12 mouse cellular contexts compared by ENCODE assay signal in the genomic region with DNA sequence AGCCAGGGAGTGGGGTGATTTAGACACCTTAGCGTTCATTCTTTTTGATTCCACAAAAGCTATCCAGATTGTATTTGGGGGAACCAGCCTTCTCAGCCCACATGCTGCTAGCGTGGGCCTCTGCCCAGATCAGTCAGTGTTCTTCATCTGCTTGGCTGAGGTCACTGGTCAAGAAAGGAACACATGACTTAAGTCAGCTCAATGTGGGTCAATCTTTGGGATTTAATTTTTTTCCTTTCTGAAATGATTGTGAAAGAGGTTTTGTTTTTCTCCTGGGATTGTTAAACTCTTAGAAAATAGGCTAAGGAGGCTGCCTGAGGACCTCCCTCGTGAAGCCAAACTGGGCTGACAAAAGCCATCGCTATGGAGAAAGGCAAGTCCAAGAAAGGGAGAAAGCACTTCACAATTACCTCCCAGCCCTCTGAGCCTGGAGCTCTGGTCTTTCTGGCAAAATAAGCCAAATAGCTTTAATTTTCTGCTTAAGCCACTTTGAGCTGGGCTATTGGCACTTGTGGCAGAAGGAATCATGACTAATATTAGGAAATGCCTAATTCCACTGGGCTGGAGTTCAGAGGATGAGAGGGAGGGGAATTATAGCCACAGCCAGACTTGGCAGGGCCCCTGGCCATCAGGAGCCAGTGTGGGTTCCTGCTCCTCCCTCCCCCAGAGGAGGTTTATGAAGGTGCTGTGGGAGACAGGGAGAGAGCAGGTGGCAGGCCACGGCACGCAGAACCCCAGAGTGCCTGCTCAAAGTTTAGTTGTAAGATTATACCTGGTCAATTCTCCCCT. TPM values are rescaled to one million over a fixed set of nuclear protein-coding genes. Genes with fewer than 3 reads are reported as not detected.
DNase-seq lines count a peak whose midpoint lies in the region; ATAC-seq and TF ChIP-seq lines count a peak whose summit lies in the region.
"Had no signal": no experiment of that assay in that cellular context is flagged by ENCODE, and none has a peak within 500 bp of the region (broad histone marks: within the 10 kb centered on the region; RNA-seq: fewer than 3 reads in every experiment).

No protein-coding gene starts in this region.

- no peaks in the 10 kb centered on the region for H3K27me3 ChIP-seq in intestine, postnatal 0 days (replicated peaks; ENCODE audit: control insufficient read depth, insufficient read depth, low read length)
- H3K27me3 ChIP-seq: limb, embryonic 12.5 days; midbrain, embryonic 15.5 days; Patski had no signal

- intact Hi-C loops in heart, postnatal 10 days (cut with DNase I) = no loop called here
- intact Hi-C loops in left cerebral cortex, postnatal 36 days (cut with DNase I) = no loop called here

- no peak overlapping the region for H3K9ac ChIP-seq in intestine, postnatal 0 days (ENCODE audit: low read depth, low read length)
- H3K9ac ChIP-seq: limb, embryonic 12.5 days; midbrain, embryonic 15.5 days had no signal

- no peaks in the 10 kb centered on the region for H3K4me1 ChIP-seq in intestine, postnatal 0 days (replicated peaks; ENCODE audit: control insufficient read depth, insufficient read depth, low read length)
- H3K4me1 ChIP-seq: midbrain, embryonic 15.5 days had no signal

- H3K9me3 ChIP-seq in intestine, postnatal 0 days (ENCODE audit: control insufficient read depth) = no peaks in the 10 kb centered on the region
- H3K9me3 ChIP-seq: limb, embryonic 12.5 days; midbrain, embryonic 15.5 days had no signal

- no peak overlapping the region for H3K4me2 ChIP-seq in intestine, postnatal 0 days (replicated peaks; ENCODE audit: low read depth)
- H3K4me2 ChIP-seq: limb, embryonic 12.5 days; midbrain, embryonic 15.5 days had no signal

- no peak for TF ChIP-seq CTCF in intestine, postnatal 0 days (IDR thresholded peaks at IDR 0.05; ENCODE audit: low read depth)

- no peak overlapping the region for H3K4me3 ChIP-seq in intestine, postnatal 0 days (ENCODE audit: low read depth, low read length)
- H3K4me3 ChIP-seq: limb, embryonic 12.5 days; midbrain, embryonic 15.5 days had no signal

- no peak overlapping the region for H3K27ac ChIP-seq in intestine, postnatal 0 days (ENCODE audit: low read depth, low read length)
- H3K27ac ChIP-seq: limb, embryonic 12.5 days; midbrain, embryonic 15.5 days had no signal

- 68% methylated on average over 6 of the region's 6 CpGs for WGBS in intestine, postnatal 0 days

- peak; percentile 55 for DNase-seq in urinary bladder, postnatal 14 days (ENCODE audit: low spot score)
- no peak for DNase-seq in urinary bladder, adult 2 months (ENCODE audit: low spot score)
- DNase-seq in cerebellum, postnatal 25 days = peak; percentile 75 to 78
- DNase-seq in heart, postnatal 10 days = peak; percentile 51 to 62
- DNase-seq in left cerebral cortex, postnatal 36 days (ENCODE audit: low spot score in 2 of 2) = no peak

- H3K36me3 ChIP-seq in intestine, postnatal 0 days (ENCODE audit: control insufficient read depth, insufficient read depth) = no peaks in the 10 kb centered on the region
- H3K36me3 ChIP-seq: limb, embryonic 12.5 days; midbrain, embryonic 15.5 days had no signal

- ATAC-seq in intestine, postnatal 0 days = no peak
- no peak for ATAC-seq in granulocyte monocyte progenitor cell, adult 5-6 weeks (replicated peaks; ENCODE audit: poor library complexity, severe bottlenecking)
- ATAC-seq: midbrain, embryonic 15.5 days; Patski had no signal

RNA-seq across cellular contexts. Expression of gene Col1a1, which starts 22.5 kb away (rescaled TPM):
- 953 and 1,532 TPM in 2 replicates for polyA plus RNA-seq in urinary bladder, adult 2 months (2012; rRNA removed)
- total RNA-seq in heart, postnatal 10 days (2021) = 100 to 1,000 TPM; 869 to 988 TPM
- polyA plus RNA-seq in intestine, postnatal 0 days (2015; fragmentation: Nextera tagmentation; extraction: Ambion mirVana) = 338 and 367 TPM in 2 replicates
- not detected in 2 replicates for total RNA-seq in granulocyte monocyte progenitor cell, adult 5-6 weeks (2014; fragmentation: Nextera tagmentation)
- not detected in 2 replicates for total RNA-seq in granulocyte monocyte progenitor cell, adult 5-6 weeks (2017)
- 10 to 100 TPM; 22.7 to 26.9 TPM for total RNA-seq in left cerebral cortex, postnatal 36 days (2021)

RNA-seq across cellular contexts. Expression of gene Hils1, which starts 53.9 kb away (rescaled TPM):
- polyA plus RNA-seq in urinary bladder, adult 2 months (2012; rRNA removed) = 0.19 and 0.22 TPM in 2 replicates
- total RNA-seq in heart, postnatal 10 days (2021) = not detected
- polyA plus RNA-seq in intestine, postnatal 0 days (2015; fragmentation: Nextera tagmentation; extraction: Ambion mirVana) = not detected in 2 replicates
- total RNA-seq in granulocyte monocyte progenitor cell, adult 5-6 weeks (2014; fragmentation: Nextera tagmentation) = not detected in 2 replicates
- not detected in 2 replicates for total RNA-seq in granulocyte monocyte progenitor cell, adult 5-6 weeks (2017)
- total RNA-seq in left cerebral cortex, postnatal 36 days (2021) = not detected
- polyA plus RNA-seq: frontal cortex, adult 2 months; intestine, embryonic 14.5 days; limb, embryonic 12.5 days; midbrain, embryonic 15.5 days; Patski had no signal

Comparison
In these comparisons a context has a peak if more than half of its experiments do, and no peak if none do; other contexts are left out.
1. DNase-seq: peak in urinary bladder, postnatal 14 days (single experiment), cerebellum, postnatal 25 days (2 of 2) and heart, postnatal 10 days (2 of 2); none in urinary bladder, adult 2 months (single experiment) and left cerebral cortex, postnatal 36 days (0 of 2).
2. RNA of gene Col1a1, which starts 22.5 kb away (total RNA-seq): 869 to 988 TPM in heart, postnatal 10 days; 22.7 to 26.9 TPM in left cerebral cortex, postnatal 36 days and not detected in granulocyte monocyte progenitor cell, adult 5-6 weeks; every median in the first group is over 10 times any median in the second.